Mouse (Mus musculus) kidney, postnatal 0 days (tissue): ENCODE measurements around the gene Nkx2-3. TPM values are rescaled to one million over a fixed set of nuclear protein-coding genes. Genes with fewer than 3 reads are reported as not detected.

ENCODE experiments used
- ATAC-seq: fragments of 200-750 bp; cut with Nextera tagmentation; replicated peaks from 2 replicates; pipeline ENCODE4 v1.8.0; 2017; ENCODE audit warnings: low read depth, moderate number of reproducible peaks, moderate TSS enrichment, moderate library complexity; ENCODE audit not compliant: low FRiP score
- DNase-seq: peaks from one replicate; pipeline ENCODE4 v3.0.0-alpha.2; 2016; ENCODE audit warnings: low spot score
- H3K27ac ChIP-seq: fragments of 300-500 bp; sonication (generic); 2 replicates; pipeline ENCODE4 v1.5.1; 2014; ENCODE audit warnings: mild to moderate bottlenecking
- H3K27me3 ChIP-seq: fragments of 300-500 bp; sonication (generic); 2 replicates; pipeline ENCODE4 v1.6.1; 2014; ENCODE audit warnings: low read length, mixed read lengths; ENCODE audit not compliant: insufficient read depth
- H3K36me3 ChIP-seq: fragments of 300-500 bp; sonication (generic); 2 replicates; pipeline ENCODE4 v1.6.1; 2014; ENCODE audit warnings: low read length, mixed read lengths; ENCODE audit not compliant: insufficient read depth
- H3K4me1 ChIP-seq: fragments of 300-500 bp; sonication (generic); replicated peaks from 2 replicates; pipeline ENCODE4 v1.6.1; 2014; ENCODE audit warnings: antibody characterized with exemption, low read length, mixed read lengths; ENCODE audit not compliant: insufficient read depth
- H3K4me2 ChIP-seq: fragments of 300-500 bp; sonication (generic); 2 replicates; pipeline ENCODE4 v1.6.1; 2014; ENCODE audit warnings: mild to moderate bottlenecking, low read length, moderate library complexity, mixed read lengths
- H3K4me3 ChIP-seq: fragments of 300-500 bp; sonication (generic); replicated peaks from 2 replicates; pipeline ENCODE4 v1.5.1; 2014; ENCODE audit warnings: low read depth, low read length
- H3K9ac ChIP-seq: fragments of 300-500 bp; sonication (generic); 2 replicates; pipeline ENCODE4 v1.6.1; 2014; ENCODE audit warnings: low read depth, low read length
- H3K9me3 ChIP-seq: fragments of 300-500 bp; sonication (generic); replicated peaks from 2 replicates; pipeline ENCODE4 v1.6.1; 2016; ENCODE audit warnings: low read length, inconsistent platforms, mixed read lengths
- CTCF ChIP-seq: IDR thresholded peaks from 2 replicates; pipeline ENCODE4 v1.5.1; 2016; ENCODE audit warnings: antibody characterized with exemption, low read depth, mild to moderate bottlenecking, moderate library complexity
- WGBS: fragments of 180-500 bp; shearing (Covaris S2); extraction: QIAGEN DNeasy Blood & Tissue Kit; methylation state at CpG from one replicate; pipeline ENCODE4 v1.1.7; 2014; 5-methylcytosine and 5-hydroxymethylcytosine counted together
- polyA plus RNA-seq: library from polyadenylated mRNA; unstranded; fragments of >200 nt; fragmentation: Nextera tagmentation; extraction: Ambion mirVana; gene quantifications from 2 replicates; pipeline ENCODE4 v1.2.1, GENCODE M21; 2015

Gene Nkx2-3
- polyA plus RNA-seq, 1 experiment from 2014 or later = not detected

DNA sequence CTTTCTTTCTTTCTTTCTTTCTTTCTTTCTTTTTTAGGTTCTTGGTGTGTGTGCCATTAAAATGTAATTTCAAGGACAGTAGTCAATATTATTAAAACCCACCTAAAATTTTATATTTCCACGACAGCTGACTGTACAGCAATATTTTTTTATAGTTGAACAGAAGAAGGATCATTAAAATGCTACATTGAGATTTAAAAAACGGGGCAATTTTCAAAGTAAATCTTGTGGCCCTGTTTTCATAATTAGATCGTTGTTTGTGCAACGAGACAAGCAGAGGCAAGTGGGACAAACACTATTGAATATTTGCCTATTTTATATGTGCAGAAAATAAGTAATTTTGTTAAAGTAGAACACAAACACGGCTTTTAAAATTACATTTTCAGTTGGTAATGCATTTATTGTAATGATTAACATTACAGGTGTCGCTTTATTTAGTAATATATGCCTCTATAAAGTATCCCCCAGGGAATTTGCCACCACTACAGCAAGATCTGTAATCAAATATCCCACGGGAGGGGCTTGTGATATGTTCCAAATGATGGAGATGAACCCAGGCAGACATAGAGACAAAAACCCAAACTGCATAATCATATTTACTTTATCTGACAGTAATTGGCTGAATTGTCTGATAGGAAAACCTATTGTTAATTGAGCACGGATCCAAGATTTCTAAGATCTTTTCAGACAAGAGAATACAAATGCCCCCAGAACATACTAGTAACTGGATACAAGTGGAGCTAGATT is 3.2 kb upstream of the Nkx2-3 start:
- Histone ChIP-seq H3K27me3 (peaks cover 88% of the 10 kb centered on the region), H3K9ac (no peak overlapping the region), H3K4me1 (peaks cover 3% of the 10 kb centered on the region; the same call in 1 of the 2 replicates), H3K4me2 (no peak overlapping the region), H3K27ac (no peak overlapping the region), H3K4me3 (no peak overlapping the region), H3K9me3 (no peaks in the 10 kb centered on the region), H3K36me3 (no peaks in the 10 kb centered on the region)
- WGBS = 11% methylated on average over 8 of the region's 8 CpGs
- TF ChIP-seq CTCF = no peak
- ATAC-seq (no peak), DNase-seq (no peak)

DNA sequence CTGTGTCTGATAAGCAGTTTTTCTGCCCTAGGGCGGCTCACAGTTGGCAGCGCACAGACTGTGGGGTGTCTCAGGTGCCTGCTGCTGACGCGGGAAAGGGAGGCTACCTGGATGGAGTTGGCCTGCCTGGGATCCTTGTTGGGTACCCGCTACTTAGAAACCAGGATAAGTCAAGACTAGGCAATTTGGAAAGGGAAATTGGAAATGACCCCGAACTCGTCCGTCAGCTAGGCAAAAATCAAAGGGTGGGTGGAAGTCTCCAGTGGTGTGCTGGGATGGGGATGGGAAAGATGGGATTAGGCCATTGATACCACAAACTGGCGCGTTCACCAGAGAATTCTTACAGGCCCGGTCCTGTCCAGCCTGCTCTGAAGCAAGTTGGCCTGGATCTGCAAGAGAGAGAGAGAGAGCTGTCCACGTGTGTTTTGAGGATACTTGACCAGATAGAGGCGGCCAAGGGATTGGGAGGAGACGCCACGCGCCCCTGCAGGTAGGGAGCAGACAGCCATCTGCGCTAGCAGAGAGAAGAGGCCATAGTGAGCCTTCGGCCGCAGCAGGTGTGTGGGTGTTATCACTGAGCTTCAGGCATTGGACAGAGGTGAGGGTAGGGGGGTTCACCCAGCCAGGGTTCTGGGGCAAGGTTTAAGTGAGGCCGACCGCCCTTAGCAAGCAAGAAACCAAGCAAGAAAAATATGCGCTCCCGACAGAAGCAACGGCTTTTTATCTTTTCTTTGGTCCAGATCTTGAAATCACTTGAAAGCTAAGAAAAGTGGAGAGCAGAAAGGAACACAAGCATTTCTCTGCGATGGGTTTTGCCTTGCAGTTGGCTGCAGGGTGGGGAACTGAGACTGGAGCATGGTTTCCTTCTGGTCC is 2.4 kb upstream of the Nkx2-3 start:
- H3K27me3 ChIP-seq = peaks cover 88% of the 10 kb centered on the region
- H3K4me1 ChIP-seq = peaks cover 3% of the 10 kb centered on the region; the same call in 1 of the 2 replicates
- no peaks in the 10 kb centered on the region for H3K36me3 ChIP-seq
- TF ChIP-seq CTCF = no peak
- ATAC-seq = no peak
- H3K9ac ChIP-seq = no peak overlapping the region
- no peak overlapping the region for H3K4me3 ChIP-seq
- DNase-seq = no peak
- no peak overlapping the region for H3K27ac ChIP-seq
- H3K9me3 ChIP-seq = no peaks in the 10 kb centered on the region
- WGBS = 2% methylated on average over 25 of the region's 25 CpGs
- no peak overlapping the region for H3K4me2 ChIP-seq

- Histone ChIP-seq H3K27ac (no peak overlapping the region), H3K36me3 (no peaks in the 10 kb centered on the region), H3K9me3 (no peaks in the 10 kb centered on the region), H3K4me2 (no peak overlapping the region), H3K4me1 (peaks cover 3% of the 10 kb centered on the region; the same call in 1 of the 2 replicates), H3K4me3 (no peak overlapping the region), H3K27me3 (peaks cover 88% of the 10 kb centered on the region), H3K9ac (no peak overlapping the region)
- ATAC-seq = no peak
- DNase-seq = no peak
- no peak for TF ChIP-seq CTCF
- WGBS = 1% methylated on average over 32 of the region's 32 CpGs
Observed at GRCm38 (mm10) chr19:43610341-43610848, 1.7 kb upstream of the Nkx2-3 start.

DNA sequence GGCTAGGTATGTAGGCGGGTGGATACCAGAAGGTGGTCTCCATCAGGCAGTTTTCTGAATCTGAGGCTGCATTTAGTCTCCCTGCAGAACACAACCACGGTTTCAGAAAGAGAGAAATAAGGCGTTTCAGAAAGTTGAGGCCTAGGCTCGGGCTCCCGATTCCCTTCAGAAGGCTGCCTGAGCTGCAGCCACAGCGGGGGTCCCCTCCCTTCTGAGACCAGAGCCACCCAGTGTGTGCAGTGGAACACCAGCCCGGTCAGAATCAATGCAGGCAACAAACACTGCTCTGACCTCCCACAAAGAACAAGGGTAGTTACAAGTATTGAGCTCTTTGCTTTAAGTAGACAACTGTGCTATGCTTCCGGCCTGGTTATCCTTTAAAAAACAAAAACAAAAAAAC is 1.0 kb upstream of the Nkx2-3 start:
- DNase-seq (no peak), ATAC-seq (no peak)
- Histone ChIP-seq H3K36me3 (no peaks in the 10 kb centered on the region), H3K4me2 (no peak overlapping the region), H3K9me3 (no peaks in the 10 kb centered on the region), H3K4me3 (no peak overlapping the region), H3K27me3 (peaks cover 86% of the 10 kb centered on the region), H3K27ac (no peak overlapping the region), H3K9ac (no peak overlapping the region), H3K4me1 (peaks cover 3% of the 10 kb centered on the region; the same call in 1 of the 2 replicates)
- no peak for TF ChIP-seq CTCF
- 13% methylated on average over 8 of the region's 8 CpGs for WGBS

- Histone ChIP-seq H3K4me2 (no peak overlapping the region), H3K27ac (no peak overlapping the region), H3K4me3 (no peak overlapping the region), H3K9me3 (no peaks in the 10 kb centered on the region), H3K36me3 (no peaks in the 10 kb centered on the region), H3K27me3 (peaks cover 86% of the 10 kb centered on the region), H3K4me1 (peaks cover 3% of the 10 kb centered on the region; the same call in 1 of the 2 replicates), H3K9ac (no peak overlapping the region)
- 13% methylated on average over 12 of the region's 12 CpGs for WGBS
- ATAC-seq = no peak
- DNase-seq = no peak
- TF ChIP-seq CTCF = no peak
Observed at GRCm38 (mm10) chr19:43611561-43611960, 564 bp upstream of the Nkx2-3 start.

- H3K27ac ChIP-seq = no peak overlapping the region
- H3K9me3 ChIP-seq = no peaks in the 10 kb centered on the region
- peaks cover 3% of the 10 kb centered on the region; the same call in 1 of the 2 replicates for H3K4me1 ChIP-seq
- H3K9ac ChIP-seq = no peak overlapping the region
- H3K4me2 ChIP-seq = no peak overlapping the region
- no peak overlapping the region for H3K4me3 ChIP-seq
- no peak for ATAC-seq
- under 1% methylated on average over 23 of the region's 23 CpGs for WGBS
- H3K27me3 ChIP-seq = peaks cover 86% of the 10 kb centered on the region
- no peak for TF ChIP-seq CTCF
- H3K36me3 ChIP-seq = no peaks in the 10 kb centered on the region
- no peak for DNase-seq
Observed at GRCm38 (mm10) chr19:43612501-43612971, 411 bp downstream of the Nkx2-3 start.
